Mouse (Mus musculus) forebrain, embryonic 14.5 days (tissue): Measurements from ENCODE around the gene Crisp1. TPM values are rescaled to one million over a fixed set of nuclear protein-coding genes. Genes with fewer than 3 reads are reported as not detected.
A peak's percentile ranks its signal among the peaks of the same experiment; 100 is the strongest.

Experiments
- ATAC-seq: fragments of 200-750 bp; cut with Nextera tagmentation; 2 replicates; pipeline ENCODE4 v1.8.0; 2017; ENCODE audit warnings: mild to moderate bottlenecking, moderate library complexity
- DNase-seq: peaks from one replicate; pipeline ENCODE4 v3.0.0-alpha.2; 2015; ENCODE audit warnings: low spot score
- H3K27ac ChIP-seq: fragments of 300-500 bp; sonication (generic); 2 replicates; pipeline ENCODE4 v1.5.1; 2014; ENCODE audit warnings: low read depth, mild to moderate bottlenecking, control low read depth, low read length, moderate library complexity
- H3K27me3 ChIP-seq: fragments of 300-500 bp; sonication (generic); replicated peaks from 2 replicates; pipeline ENCODE4 v1.6.1; 2014; ENCODE audit warnings: low read length, control low read depth, mixed read lengths; ENCODE audit not compliant: control insufficient read depth, insufficient read depth
- H3K36me3 ChIP-seq: fragments of 300-500 bp; sonication (generic); 2 replicates; pipeline ENCODE4 v1.6.1; 2014; ENCODE audit warnings: low read length, control low read depth; ENCODE audit not compliant: control insufficient read depth, insufficient read depth
- H3K4me1 ChIP-seq: fragments of 300-500 bp; sonication (generic); 2 replicates; pipeline ENCODE4 v1.6.1; 2014; ENCODE audit warnings: antibody characterized with exemption, low read length, control low read depth; ENCODE audit not compliant: control insufficient read depth, insufficient read depth
- H3K4me2 ChIP-seq: fragments of 300-500 bp; sonication (generic); 2 replicates; pipeline ENCODE4 v1.6.1; 2014; ENCODE audit warnings: mild to moderate bottlenecking, control low read depth, low read length
- H3K4me3 ChIP-seq: fragments of 300-500 bp; sonication (generic); 2 replicates; pipeline ENCODE4 v1.5.1; 2014; ENCODE audit warnings: low read depth, low read length, control low read depth
- H3K9ac ChIP-seq: fragments of 300-500 bp; sonication (generic); 2 replicates; pipeline ENCODE4 v1.6.1; 2014; ENCODE audit warnings: mild to moderate bottlenecking, low read length, control low read depth, moderate library complexity
- H3K9me3 ChIP-seq: fragments of 300-500 bp; sonication (generic); replicated peaks from 2 replicates; pipeline ENCODE4 v1.6.1; 2016; ENCODE audit warnings: low read length, control low read depth, mixed read lengths; ENCODE audit not compliant: control insufficient read depth
- WGBS: fragments of 180-500 bp; shearing (Covaris S2); extraction: QIAGEN DNeasy Blood & Tissue Kit; methylation state at CpG from one replicate; pipeline ENCODE4 v1.1.7; 2014; 5-methylcytosine and 5-hydroxymethylcytosine counted together
- polyA plus RNA-seq: library from polyadenylated mRNA; unstranded; fragments of >200 nt; fragmentation: Nextera tagmentation; extraction: Ambion mirVana; gene quantifications from 2 replicates; pipeline ENCODE4 v1.2.1, GENCODE M21; 2014

The Crisp1 gene
- not detected in 2 replicates for polyA plus RNA-seq

- no peaks in the 10 kb centered on the region for H3K27me3 ChIP-seq
- DNase-seq (no peak), ATAC-seq (no peak)
- H3K36me3 ChIP-seq = no peaks in the 10 kb centered on the region
- H3K4me1 ChIP-seq = no peaks in the 10 kb centered on the region
- no peaks in the 10 kb centered on the region for H3K9me3 ChIP-seq
- H3K4me2 ChIP-seq = no peak within 1 kb of the TSS
- H3K4me3 ChIP-seq = no peak within 1 kb of the TSS
- 87% methylated on average over 2 of the region's 2 CpGs for WGBS
- H3K9ac ChIP-seq = no peak within 1 kb of the TSS
- H3K27ac ChIP-seq = no peak within 1 kb of the TSS
These were observed at the start of gene Crisp1 for GRCm38 (mm10) chr17:40319062-40319461. Gene Crisp1, minus strand, starts transcription at chr17:40319207.

DNA sequence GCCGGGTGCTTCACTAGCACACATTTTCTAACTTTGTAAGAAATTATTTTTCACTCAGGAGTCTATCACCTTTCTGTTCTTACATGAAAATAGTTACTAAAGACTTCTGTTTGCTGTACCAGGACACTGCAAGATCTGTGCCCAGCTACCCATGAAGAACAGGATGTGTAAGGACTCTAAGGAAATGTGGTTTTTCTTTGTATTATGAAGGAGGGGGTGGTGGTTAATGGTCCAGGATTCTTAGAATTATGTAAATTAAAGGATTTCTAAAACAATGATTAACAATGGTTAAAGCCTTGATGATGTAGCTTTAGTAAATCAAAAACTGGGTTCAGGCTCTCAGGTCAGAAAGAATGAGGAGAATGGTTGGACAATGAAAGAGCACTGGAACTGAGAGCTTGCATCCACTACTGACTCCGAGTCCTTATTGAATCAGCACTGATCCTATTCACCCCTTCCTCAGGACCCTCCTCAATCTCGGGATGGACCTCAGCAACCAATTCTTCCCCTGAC is 23.5 kb upstream of the Crisp1 start:
- no peak overlapping the region for H3K27ac ChIP-seq
- no peaks in the 10 kb centered on the region for H3K9me3 ChIP-seq
- H3K36me3 ChIP-seq = no peaks in the 10 kb centered on the region
- DNase-seq (no peak), ATAC-seq (no peak)
- H3K4me2 ChIP-seq = no peak overlapping the region
- H3K4me3 ChIP-seq = no peak overlapping the region
- no peaks in the 10 kb centered on the region for H3K27me3 ChIP-seq
- 70% methylated on average over 3 of the region's 3 CpGs for WGBS
- no peak overlapping the region for H3K9ac ChIP-seq
- no peaks in the 10 kb centered on the region for H3K4me1 ChIP-seq

DNA sequence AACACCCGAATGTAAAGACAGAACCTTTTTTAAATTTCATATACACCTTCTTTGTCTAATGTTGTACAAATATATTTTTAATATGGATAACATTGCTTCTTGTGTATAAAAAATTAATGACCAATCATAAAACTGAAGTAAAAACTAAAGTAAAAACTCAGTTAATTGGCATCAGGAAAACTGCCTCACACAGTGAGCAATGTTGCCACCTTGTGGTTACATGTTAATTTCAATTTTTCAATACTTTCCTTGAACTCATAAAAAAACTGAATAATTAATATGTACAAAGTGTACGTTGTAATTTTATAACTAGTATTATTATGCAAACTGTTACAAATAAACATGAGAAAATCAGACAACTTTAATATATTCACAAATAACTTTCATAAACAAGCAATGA is 33.6 kb downstream of the Crisp1 start:
- Histone ChIP-seq H3K4me1 (no peaks in the 10 kb centered on the region), H3K36me3 (no peaks in the 10 kb centered on the region), H3K4me2 (no peak overlapping the region), H3K4me3 (no peak overlapping the region), H3K9me3 (no peaks in the 10 kb centered on the region), H3K27ac (no peak overlapping the region), H3K9ac (no peak overlapping the region), H3K27me3 (no peaks in the 10 kb centered on the region)
- no peak for ATAC-seq
- DNase-seq = peak; percentile 21
- 74% methylated on average over 2 of the region's 2 CpGs for WGBS

DNA sequence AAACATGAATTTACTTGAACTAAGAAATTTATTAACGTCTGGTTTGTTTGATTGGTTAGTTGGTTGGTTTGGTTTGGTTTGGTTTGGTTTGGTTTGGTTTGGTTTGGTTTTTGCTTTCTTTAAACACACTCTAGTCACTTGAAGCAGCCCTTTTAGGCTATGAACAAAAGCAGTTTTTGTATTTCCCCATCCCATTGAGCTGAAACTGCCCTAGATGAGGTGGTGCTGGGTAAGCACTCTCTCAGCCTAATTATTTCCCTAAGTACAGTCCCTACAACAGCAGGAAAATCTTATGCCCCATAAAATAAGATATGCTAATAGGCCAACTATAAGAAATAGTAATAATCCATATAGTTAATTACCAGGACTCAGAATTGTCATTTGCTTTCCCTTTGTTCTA is 43.5 kb downstream of the Crisp1 start:
- H3K9ac ChIP-seq = no peak overlapping the region
- no peaks in the 10 kb centered on the region for H3K27me3 ChIP-seq
- H3K9me3 ChIP-seq = no peaks in the 10 kb centered on the region
- WGBS = 23% methylated on average over 1 of the region's 1 CpGs
- H3K4me2 ChIP-seq = no peak overlapping the region
- peak; percentile 62; the same call in 1 of the 2 replicates for ATAC-seq
- H3K4me3 ChIP-seq = no peak overlapping the region
- no peaks in the 10 kb centered on the region for H3K36me3 ChIP-seq
- H3K4me1 ChIP-seq = no peaks in the 10 kb centered on the region
- DNase-seq = peak; percentile 0
- no peak overlapping the region for H3K27ac ChIP-seq

DNA sequence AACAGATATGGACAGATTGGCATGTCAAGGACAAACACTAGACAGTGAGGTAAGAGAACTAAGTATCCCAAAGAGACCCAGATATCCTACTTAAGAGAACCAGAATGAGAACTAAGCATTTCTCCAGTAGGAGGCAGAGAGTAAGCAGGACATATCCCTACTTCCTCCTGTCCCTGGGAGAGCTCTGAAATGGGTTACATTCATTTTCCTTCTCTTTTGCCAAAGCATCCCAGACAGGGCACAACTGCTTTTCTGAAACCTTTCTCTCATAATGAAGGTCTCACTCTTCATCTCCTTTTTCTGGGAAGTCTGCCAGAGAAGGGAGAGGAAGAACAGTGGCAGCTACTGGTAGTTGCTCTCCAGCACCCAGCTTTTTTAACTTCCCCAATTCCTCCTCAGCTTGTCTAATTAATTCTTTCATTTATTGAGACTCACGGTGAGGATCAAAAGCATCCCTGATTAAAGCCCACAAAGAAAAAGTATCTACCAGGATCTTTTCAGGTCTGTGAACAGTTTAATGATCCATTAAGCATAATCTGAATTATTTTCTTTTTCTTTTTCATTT is 44.0 kb downstream of the Crisp1 start:
- WGBS = 5% methylated on average over 1 of the region's 1 CpGs
- Histone ChIP-seq H3K9ac (no peak overlapping the region), H3K4me2 (no peak overlapping the region), H3K27me3 (no peaks in the 10 kb centered on the region), H3K36me3 (no peaks in the 10 kb centered on the region), H3K9me3 (no peaks in the 10 kb centered on the region), H3K27ac (no peak overlapping the region), H3K4me1 (no peaks in the 10 kb centered on the region), H3K4me3 (no peak overlapping the region)
- ATAC-seq (peak; percentile 61; the same call in 1 of the 2 replicates), DNase-seq (peak; percentile 69)

DNA sequence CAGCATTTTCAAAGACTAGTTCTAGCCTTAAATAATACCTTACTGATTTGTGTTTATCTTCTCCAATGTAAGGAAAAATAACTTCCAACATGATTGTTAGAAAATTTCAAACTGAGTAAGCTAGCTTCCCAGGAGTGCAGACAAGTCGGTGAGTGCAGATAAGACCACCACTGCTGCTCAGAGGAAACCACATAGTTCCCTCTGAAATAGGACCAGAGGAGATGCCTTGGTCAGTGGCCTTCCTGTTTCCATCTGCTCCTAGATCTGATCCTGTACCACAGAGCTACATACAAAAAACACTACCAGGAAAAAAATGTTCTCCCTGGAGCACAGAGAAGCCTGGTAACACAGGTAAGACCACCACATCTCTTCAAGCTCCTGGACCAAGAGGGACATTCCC is 66.5 kb downstream of the Crisp1 start:
- Histone ChIP-seq H3K36me3 (no peaks in the 10 kb centered on the region), H3K9me3 (no peaks in the 10 kb centered on the region), H3K27ac (no peak overlapping the region), H3K4me1 (no peaks in the 10 kb centered on the region), H3K4me3 (no peak overlapping the region), H3K27me3 (no peaks in the 10 kb centered on the region), H3K9ac (no peak overlapping the region), H3K4me2 (no peak overlapping the region)
- ATAC-seq (no peak), DNase-seq (no peak)
- WGBS = 80% methylated on average over 1 of the region's 1 CpGs

Other genes with a start within 250 kb of the Crisp1 start
- gene AC192777.2, start 223.8 kb downstream of the Crisp1 start, polyA plus RNA-seq = not detected in 2 replicates
- not detected in 2 replicates for gene Pgk2, start 110.6 kb downstream of the Crisp1 start, polyA plus RNA-seq
- not detected in 2 replicates for gene Crisp3, start 76.9 kb downstream of the Crisp1 start, polyA plus RNA-seq
- gene Esp8, start 200.8 kb upstream of the Crisp1 start, polyA plus RNA-seq = not detected in 2 replicates
- gene Esp6, start 242.3 kb upstream of the Crisp1 start, polyA plus RNA-seq = not detected in 2 replicates